Mouse (Mus musculus): ENCODE measurements around the gene 9630041A04Rik. TPM values are rescaled to one million over a fixed set of nuclear protein-coding genes. Genes with fewer than 3 reads are reported as not detected.

The 9630041A04Rik gene
- not detected in 2 replicates for polyA plus RNA-seq (2012; rRNA removed)

DNA sequence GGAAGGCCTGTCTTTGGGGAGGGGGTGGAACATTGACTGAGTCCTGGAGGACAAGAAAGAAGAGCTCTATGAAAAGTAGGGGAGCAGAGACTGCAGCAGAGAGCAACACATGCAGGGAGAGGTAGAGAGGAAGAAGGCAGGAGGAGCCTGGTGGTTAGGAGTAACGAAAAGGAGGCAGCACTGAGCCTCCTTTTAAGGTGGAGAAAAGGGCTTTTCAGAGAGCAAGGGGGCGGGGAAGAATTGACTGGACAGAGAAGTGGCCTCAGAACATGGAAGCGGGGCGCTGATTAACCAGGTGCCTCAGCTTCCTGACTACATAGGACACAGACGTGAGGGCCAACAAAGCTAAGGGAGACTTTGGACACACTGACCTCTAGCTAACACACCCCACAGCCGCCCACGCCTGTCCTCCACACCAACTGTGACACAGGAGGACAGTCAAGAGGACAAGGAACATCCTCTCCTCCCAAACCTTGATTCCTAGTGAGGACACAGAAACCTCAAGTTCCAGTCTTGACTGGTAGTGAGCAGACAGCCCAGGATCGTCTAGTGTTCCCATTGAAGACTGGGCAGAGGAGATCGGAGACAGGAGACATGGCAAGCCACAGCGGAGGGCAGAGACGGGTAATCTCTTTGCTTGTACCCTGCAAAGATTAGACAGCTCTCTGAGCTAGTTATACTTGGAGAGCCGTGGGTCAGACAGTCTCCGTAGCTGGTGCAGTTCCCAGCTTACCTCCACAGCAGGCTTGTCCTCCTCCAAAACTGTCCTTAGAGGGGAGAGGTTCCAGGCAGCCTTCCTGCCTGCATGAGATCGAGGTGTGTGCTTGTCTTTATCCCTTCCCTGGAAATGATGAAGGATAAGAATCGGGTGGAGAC lies at the start of gene 9630041A04Rik:
9630041A04Rik (plus strand) TSS at position 246 of the 876 bp plus-strand sequence.

